Mouse (Mus musculus) heart, embryonic 16.5 days (tissue): ENCODE results near the gene Trim2. TPM values are rescaled to one million over a fixed set of nuclear protein-coding genes. Genes with fewer than 3 reads are reported as not detected.

Experiments used
- ATAC-seq: fragments of 200-750 bp; cut with Nextera tagmentation; replicated peaks from 2 replicates; pipeline ENCODE4 v1.8.0; 2017; ENCODE audit warnings: moderate number of reproducible peaks; ENCODE audit not compliant: insufficient read depth, low FRiP score; ENCODE audit errors: extremely low read depth
- H3K27ac ChIP-seq: fragments of 300-500 bp; sonication (generic); 2 replicates; pipeline ENCODE4 v1.5.1; 2014; ENCODE audit warnings: mild to moderate bottlenecking, low read length, control low read depth, moderate library complexity
- H3K27me3 ChIP-seq: fragments of 300-500 bp; sonication (generic); 2 replicates; pipeline ENCODE4 v1.6.1; 2014; ENCODE audit warnings: low read length, mixed read lengths; ENCODE audit not compliant: control insufficient read depth, insufficient read depth
- H3K36me3 ChIP-seq: fragments of 300-500 bp; sonication (generic); 2 replicates; pipeline ENCODE4 v1.6.1; 2014; ENCODE audit not compliant: control insufficient read depth, insufficient read depth
- H3K4me1 ChIP-seq: fragments of 300-500 bp; sonication (generic); 2 replicates; pipeline ENCODE4 v1.6.1; 2014; ENCODE audit warnings: low read length, mixed read lengths; ENCODE audit not compliant: control insufficient read depth, insufficient read depth
- H3K4me2 ChIP-seq: fragments of 300-500 bp; sonication (generic); 2 replicates; pipeline ENCODE4 v1.6.1; 2014; ENCODE audit warnings: low read depth, mild to moderate bottlenecking, control low read depth, low read length
- H3K4me3 ChIP-seq: fragments of 300-500 bp; sonication (generic); 2 replicates; pipeline ENCODE4 v1.5.1; 2014; ENCODE audit warnings: mild to moderate bottlenecking, control low read depth, low read length
- H3K9ac ChIP-seq: fragments of 300-500 bp; sonication (generic); 2 replicates; pipeline ENCODE4 v1.6.1; 2014; ENCODE audit warnings: low read length, control low read depth
- H3K9me3 ChIP-seq: fragments of 300-500 bp; sonication (generic); replicated peaks from 2 replicates; pipeline ENCODE4 v1.6.1; 2016; ENCODE audit warnings: low read length; ENCODE audit not compliant: control insufficient read depth
- WGBS: fragments of 180-500 bp; shearing (Covaris S2); extraction: QIAGEN DNeasy Blood & Tissue Kit; methylation state at CpG from one replicate; pipeline ENCODE4 v1.1.7; 2014; 5-methylcytosine and 5-hydroxymethylcytosine counted together
- polyA plus RNA-seq: library from polyadenylated mRNA; unstranded; fragments of >200 nt; fragmentation: Nextera tagmentation; extraction: Ambion mirVana; gene quantifications from 2 replicates; pipeline ENCODE4 v1.2.1, GENCODE M21; 2015

Gene Trim2
- polyA plus RNA-seq, 1 experiment from 2014 or later = 8.7 TPM

DNA sequence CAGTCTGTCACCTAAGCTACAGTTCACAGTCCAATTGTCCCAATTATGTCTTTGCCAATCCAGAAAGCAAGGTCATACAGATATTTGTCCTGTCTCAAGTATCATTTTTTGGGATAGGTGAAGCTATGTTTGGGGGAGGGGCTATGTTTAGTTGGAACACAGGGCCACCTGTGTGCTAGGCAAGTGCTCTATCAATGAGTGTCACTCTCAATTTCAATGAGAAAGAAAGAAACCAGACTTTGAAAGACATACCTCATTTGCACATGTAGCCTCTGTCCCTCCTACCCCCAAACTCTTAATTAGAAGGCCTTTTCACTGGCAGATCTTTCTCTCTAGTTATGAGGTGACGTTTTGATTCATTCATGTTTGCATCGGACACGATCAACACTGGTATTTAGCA is 21.9 kb downstream of the Trim2 start:
- WGBS = 85% methylated on average over 3 of the region's 3 CpGs
- Histone ChIP-seq H3K36me3 (no peaks in the 10 kb centered on the region), H3K4me2 (no peak overlapping the region), H3K4me3 (no peak overlapping the region), H3K27ac (no peak overlapping the region), H3K9ac (no peak overlapping the region), H3K4me1 (peaks cover 18% of the 10 kb centered on the region), H3K27me3 (no peaks in the 10 kb centered on the region), H3K9me3 (no peaks in the 10 kb centered on the region)
- ATAC-seq = no peak

DNA sequence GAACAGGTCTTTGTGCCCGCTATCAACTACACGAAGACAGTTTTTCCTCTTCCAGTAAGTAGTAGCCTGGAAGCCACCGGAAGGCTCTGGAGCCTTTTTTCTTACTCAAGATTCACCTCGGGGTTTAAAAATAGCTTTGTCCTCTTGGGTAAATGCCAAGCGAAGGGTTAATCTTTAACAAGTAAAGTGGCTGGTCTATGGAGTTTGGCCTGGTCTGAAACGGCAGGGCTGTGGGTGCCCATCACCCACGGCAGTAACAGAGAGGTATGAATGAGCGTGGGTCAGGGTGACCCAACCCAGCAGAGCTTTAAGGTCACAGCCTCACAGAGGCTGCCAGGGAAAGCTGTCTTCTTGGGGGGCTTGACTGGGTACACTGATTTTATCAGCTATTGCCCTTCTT is 23.2 kb downstream of the Trim2 start:
- H3K36me3 ChIP-seq = no peaks in the 10 kb centered on the region
- peak overlapping the region; percentile 34; the same call in 1 of the 2 replicates for H3K27ac ChIP-seq
- H3K9ac ChIP-seq = no peak overlapping the region
- ATAC-seq = peak; percentile 59; the same call in 1 of the 2 replicates
- H3K9me3 ChIP-seq = no peaks in the 10 kb centered on the region
- H3K4me3 ChIP-seq = no peak overlapping the region
- WGBS = 34% methylated on average over 8 of the region's 8 CpGs
- H3K4me2 ChIP-seq = peak overlapping the region; percentile 11; the same call in 1 of the 2 replicates
- H3K27me3 ChIP-seq = no peaks in the 10 kb centered on the region
- H3K4me1 ChIP-seq = peaks cover 18% of the 10 kb centered on the region

DNA sequence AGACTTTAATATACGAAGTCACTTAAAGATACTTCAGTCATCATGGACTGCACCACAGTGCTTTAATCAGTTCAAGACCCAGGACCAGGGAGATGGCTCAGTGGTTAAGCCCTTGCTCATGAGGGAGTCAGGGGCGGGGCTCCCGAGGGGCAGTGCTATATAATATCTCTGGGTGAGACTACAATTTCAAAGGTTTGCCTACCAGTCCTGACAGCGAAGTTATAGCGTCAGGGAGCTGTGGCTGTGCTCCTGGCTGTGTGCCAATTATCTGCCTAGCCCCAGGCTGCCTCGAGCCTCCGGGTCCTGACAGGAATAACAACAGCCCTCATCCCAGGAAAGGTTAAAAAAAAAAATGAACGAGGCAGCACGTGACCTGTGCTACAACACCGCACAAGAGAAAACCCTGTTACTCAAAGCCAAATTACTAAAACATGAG is 24.7 kb downstream of the Trim2 start:
- 23% methylated on average over 10 of the region's 10 CpGs for WGBS
- H3K27ac ChIP-seq = peak overlapping the region; percentile 38; the same call in 1 of the 2 replicates
- no peak overlapping the region for H3K9ac ChIP-seq
- H3K27me3 ChIP-seq = no peaks in the 10 kb centered on the region
- peak overlapping the region; percentile 39; the same call in 1 of the 2 replicates for H3K4me2 ChIP-seq
- peaks cover 18% of the 10 kb centered on the region for H3K4me1 ChIP-seq
- H3K9me3 ChIP-seq = no peaks in the 10 kb centered on the region
- ATAC-seq = peak; percentile 56; the same call in 1 of the 2 replicates
- no peaks in the 10 kb centered on the region for H3K36me3 ChIP-seq
- no peak overlapping the region for H3K4me3 ChIP-seq

DNA sequence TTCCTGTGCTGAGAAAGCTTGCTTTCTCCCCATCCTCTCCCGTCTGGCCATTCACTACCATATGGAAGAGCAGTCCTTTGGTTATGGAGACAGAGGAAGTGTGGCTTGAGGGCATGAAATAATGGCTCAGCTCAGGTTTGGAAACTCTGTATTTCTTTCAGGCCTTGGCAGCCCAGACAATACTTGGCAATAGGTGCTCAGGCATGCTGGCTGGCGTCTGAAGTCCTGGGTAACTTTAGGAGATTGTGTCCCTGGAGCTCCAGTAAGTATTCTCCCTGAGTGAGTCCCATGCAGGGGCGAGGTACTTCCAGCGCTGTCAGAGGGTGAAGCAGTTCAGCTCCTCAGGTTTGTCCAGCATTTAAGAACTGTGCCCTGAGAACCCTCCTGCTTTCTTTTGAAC is 27.9 kb downstream of the Trim2 start:
- Histone ChIP-seq H3K9me3 (no peaks in the 10 kb centered on the region), H3K9ac (no peak overlapping the region), H3K27me3 (no peaks in the 10 kb centered on the region), H3K4me3 (no peak overlapping the region), H3K4me1 (peaks cover 27% of the 10 kb centered on the region), H3K27ac (no peak overlapping the region), H3K4me2 (no peak overlapping the region), H3K36me3 (no peaks in the 10 kb centered on the region)
- no peak for ATAC-seq
- WGBS = 70% methylated on average over 4 of the region's 4 CpGs

DNA sequence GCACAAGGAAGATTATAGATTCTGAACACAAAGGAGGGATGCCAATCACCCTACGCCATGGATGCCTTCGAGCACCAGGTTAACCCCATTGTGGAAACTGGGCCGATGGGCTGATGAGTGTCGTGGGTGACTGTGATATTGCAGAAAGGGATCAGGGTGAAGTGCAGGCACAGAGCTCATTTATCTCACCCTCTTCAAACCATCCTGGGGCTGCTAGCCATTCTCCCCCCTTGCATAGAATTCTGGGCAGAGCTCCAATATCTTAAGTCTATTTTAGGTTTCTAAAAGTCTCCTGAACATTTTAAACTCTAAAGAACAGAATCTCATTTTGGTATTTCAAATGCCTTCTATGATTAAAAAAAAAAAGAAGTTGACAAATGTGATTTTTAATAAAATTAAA is 31.6 kb downstream of the Trim2 start:
- peak; percentile 71; the same call in 1 of the 2 replicates for ATAC-seq
- WGBS = 48% methylated on average over 4 of the region's 4 CpGs
- Histone ChIP-seq H3K4me3 (no peak overlapping the region), H3K4me2 (peak overlapping the region; percentile 20; the same call in 1 of the 2 replicates), H3K36me3 (no peaks in the 10 kb centered on the region), H3K9me3 (no peaks in the 10 kb centered on the region), H3K27me3 (no peaks in the 10 kb centered on the region), H3K9ac (no peak overlapping the region), H3K27ac (peak overlapping the region; percentile 52), H3K4me1 (peaks cover 12% of the 10 kb centered on the region)

DNA sequence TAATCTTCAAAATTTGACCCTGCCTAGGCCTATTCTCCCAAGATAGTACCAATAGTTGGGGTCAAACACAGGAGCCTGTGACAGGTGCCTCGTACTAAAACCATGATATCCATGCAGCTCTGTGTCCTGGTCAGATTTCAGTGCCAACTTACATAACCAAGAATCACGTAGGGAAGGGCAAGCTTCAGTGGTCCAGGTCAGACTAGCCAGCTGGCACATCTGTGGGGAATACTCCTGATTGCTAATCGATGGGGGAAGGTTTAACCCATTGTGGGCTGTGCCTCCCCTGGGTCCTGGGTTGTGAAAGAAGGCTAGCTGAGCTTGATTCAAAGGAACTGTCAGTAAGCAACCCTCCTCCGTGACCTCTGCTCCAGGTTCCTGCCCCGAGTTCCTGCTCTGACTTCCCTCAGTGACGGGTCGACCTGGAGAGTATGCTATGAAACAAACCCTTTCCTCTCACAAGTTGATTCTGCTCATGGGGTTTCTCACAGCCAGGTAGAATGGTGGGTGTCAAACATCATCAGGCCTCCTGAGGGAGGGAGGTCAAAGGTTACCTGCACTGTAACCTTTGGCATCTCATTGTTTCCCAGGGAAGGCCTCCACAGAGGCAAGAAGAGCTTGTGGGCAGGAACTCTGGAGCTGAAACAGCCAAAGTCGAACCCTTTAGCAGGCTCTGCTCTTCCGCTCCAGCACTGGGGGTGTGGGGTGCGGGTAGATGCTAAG is 34.2 kb downstream of the Trim2 start:
- H3K4me2 ChIP-seq = no peak overlapping the region
- H3K27ac ChIP-seq = no peak overlapping the region
- H3K4me1 ChIP-seq = peaks cover 17% of the 10 kb centered on the region
- H3K27me3 ChIP-seq = peaks cover 10% of the 10 kb centered on the region
- no peak for ATAC-seq
- H3K36me3 ChIP-seq = no peaks in the 10 kb centered on the region
- WGBS = 90% methylated on average over 10 of the region's 10 CpGs
- H3K9ac ChIP-seq = no peak overlapping the region
- H3K4me3 ChIP-seq = no peak overlapping the region
- no peaks in the 10 kb centered on the region for H3K9me3 ChIP-seq

DNA sequence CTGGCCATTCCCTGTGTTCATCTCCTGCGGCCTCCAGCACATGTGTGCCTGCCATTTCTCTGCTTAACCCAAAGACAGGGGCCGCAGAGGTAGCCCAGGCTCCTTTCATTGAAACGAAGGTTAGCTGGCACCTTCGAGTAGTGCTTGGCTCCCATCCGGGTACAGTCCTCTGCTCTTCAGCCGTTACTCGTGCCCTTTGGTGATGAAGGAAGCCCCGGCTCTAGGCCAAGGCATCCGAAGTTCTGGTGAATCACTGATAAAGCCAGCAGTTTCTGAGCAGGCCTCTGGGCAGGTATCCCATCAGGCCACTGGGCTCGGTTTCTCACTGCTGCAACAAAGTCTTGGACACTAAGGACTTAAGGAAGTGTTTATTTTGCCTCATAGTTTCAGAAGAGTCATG is 34.9 kb downstream of the Trim2 start:
- Histone ChIP-seq H3K9ac (no peak overlapping the region), H3K9me3 (no peaks in the 10 kb centered on the region), H3K4me3 (no peak overlapping the region), H3K4me1 (peaks cover 17% of the 10 kb centered on the region), H3K27me3 (peaks cover 10% of the 10 kb centered on the region), H3K36me3 (no peaks in the 10 kb centered on the region), H3K27ac (no peak overlapping the region), H3K4me2 (no peak overlapping the region)
- WGBS = 89% methylated on average over 10 of the region's 10 CpGs
- no peak for ATAC-seq

DNA sequence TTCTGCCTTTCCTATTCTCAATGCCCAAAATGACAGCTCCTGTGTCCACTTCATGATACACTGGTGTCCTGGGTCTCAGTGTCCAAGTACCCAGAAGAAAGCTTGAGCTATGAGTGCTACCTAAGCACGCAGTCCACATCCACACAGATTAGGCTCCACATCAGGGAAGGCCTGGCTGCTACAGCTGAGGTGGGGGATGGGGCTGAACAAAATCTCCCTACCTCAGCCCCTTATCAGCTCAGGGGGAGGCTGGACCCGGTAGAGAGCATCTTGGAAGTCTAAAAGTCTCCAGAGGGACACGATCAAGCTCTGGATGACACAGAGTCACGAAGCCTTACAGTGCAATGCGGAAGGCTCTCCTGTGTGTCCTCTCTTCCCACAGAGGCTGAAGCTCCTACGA is 35.6 kb downstream of the Trim2 start:
- 59% methylated on average over 6 of the region's 6 CpGs for WGBS
- Histone ChIP-seq H3K9me3 (no peaks in the 10 kb centered on the region), H3K27me3 (peaks cover 10% of the 10 kb centered on the region), H3K27ac (no peak overlapping the region), H3K4me1 (peaks cover 17% of the 10 kb centered on the region), H3K4me3 (no peak overlapping the region), H3K4me2 (no peak overlapping the region), H3K36me3 (no peaks in the 10 kb centered on the region), H3K9ac (no peak overlapping the region)
- ATAC-seq = no peak

DNA sequence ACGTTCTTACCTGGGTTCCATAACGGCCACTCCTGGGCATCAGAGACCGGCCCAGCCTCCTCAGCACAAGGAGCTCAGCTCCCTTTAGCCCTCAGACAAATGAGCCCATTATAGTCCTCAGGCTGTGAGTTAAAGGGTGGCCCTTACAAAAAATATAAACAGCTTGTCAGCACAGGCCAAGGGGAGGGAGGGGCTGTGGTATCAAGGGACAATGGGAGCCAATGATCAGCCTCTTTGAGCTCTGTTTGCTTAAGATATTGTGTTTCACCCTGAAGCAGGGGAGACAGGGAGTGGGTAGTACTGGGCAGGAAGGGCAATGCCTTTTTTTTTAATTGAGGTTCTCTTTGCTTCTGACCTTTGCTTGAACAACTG is 36.1 kb downstream of the Trim2 start:
- Histone ChIP-seq H3K27me3 (peaks cover 10% of the 10 kb centered on the region), H3K27ac (no peak overlapping the region), H3K4me2 (peak overlapping the region; percentile 46), H3K36me3 (no peaks in the 10 kb centered on the region), H3K9ac (no peak overlapping the region), H3K4me3 (no peak overlapping the region), H3K4me1 (peaks cover 15% of the 10 kb centered on the region), H3K9me3 (no peaks in the 10 kb centered on the region)
- 22% methylated on average over 3 of the region's 3 CpGs for whole genome bisulfite sequencing
- ATAC-seq = no peak
